Mouse (Mus musculus): ENCODE measurements around the gene Acacb. TPM values are rescaled to one million over a fixed set of nuclear protein-coding genes. Genes with fewer than 3 reads are reported as not detected.
A peak's percentile ranks its signal among the peaks of the same experiment; 100 is the strongest.

The Acacb gene
- 0.69 and 1.1 TPM in 2 replicates for polyA plus RNA-seq (2015; fragmentation: Nextera tagmentation; extraction: Ambion mirVana)

DNA sequence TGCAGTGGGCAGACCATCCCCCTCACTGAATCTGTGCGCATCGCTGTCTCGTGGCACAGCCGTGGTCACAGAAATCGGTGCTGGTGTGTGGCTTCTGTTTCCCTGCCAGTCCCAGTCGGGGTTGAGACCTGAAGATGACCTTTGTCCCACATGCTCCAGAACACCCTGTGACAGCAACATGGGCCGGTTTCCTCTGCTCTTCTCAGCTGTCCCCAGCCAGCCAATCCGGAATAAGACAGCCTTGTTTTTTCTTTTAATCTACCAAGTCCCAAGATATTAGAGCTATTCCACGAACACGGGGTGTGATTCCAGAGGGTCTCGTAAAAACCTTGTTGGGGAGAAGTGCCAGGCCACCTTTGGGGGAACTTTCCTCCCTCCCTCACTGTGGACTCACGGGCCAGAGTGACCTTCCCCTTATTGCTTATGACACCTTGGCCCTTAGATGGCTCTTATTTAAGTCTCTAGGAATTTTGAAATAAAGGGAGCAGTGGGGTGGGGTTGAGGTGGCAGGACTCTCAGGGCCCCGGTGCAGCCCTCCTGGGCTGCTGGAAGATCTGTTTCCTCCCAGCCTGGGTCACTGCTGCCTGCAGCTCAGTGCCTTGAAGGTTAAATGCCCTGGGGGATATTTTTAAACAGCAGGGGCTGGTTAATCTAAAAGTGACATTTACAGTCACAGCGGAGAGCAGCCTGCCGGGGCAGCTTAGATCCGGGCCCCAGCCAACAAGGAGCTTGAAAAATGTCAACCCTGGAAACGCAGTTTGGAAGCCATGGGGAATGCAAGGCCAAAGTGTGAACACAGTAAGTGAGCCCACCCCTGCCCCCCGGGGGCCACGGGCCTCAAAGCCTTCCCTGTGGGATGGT lies at the start of gene Acacb:
Acacb (plus strand) TSS at position 508 of the 861 bp plus-strand sequence.
- TF ChIP-seq CTCF (IDR thresholded peaks at IDR 0.05; ENCODE audit: low read depth) = no peak
- peak within 1 kb of the TSS; percentile 21; the same call in 1 of the 2 replicates for H3K4me2 ChIP-seq (replicated peaks; ENCODE audit: low read depth)
- peaks cover 10% of the 10 kb centered on the region for H3K4me1 ChIP-seq (replicated peaks; ENCODE audit: control insufficient read depth, insufficient read depth, low read length)

DNA sequence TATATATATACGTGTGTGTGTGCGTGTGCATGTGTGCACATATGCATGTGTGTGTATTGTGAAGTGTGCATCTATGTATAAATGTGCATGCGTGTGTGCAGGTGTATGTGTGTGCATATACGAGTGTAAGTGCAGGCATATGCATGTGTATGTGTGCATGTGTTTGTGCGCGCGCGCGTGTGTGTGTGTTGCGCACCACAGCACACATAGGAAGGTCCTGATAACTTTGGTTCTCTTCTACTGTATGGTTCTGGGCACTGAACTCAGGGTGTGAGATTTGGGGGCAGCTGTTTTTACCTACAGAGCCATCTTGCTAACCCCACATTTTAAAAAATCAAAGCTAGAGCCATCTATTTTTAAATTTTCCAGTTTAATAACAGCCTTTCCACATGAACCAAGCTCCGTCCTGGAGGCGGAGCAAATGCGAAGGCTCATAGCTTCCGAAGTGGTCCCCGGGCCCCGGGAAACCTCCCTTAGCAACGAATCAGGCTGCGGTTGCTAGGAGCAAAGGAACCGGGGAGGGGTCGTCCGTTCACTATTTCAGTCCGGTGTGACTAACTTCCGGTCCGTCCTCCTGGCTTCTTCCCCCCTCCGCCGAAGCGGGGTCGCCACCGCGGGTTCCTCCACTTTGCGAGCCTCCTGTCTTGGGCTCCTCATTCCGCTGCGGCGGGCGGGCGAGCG lies 46.5 kb upstream of the Acacb start:
- peak overlapping the region; percentile 93 for H3K4me3 ChIP-seq (ENCODE audit: low read depth, low read length)
- 9% methylated on average over 37 of the region's 37 CpGs for WGBS
- 0 out of 2 replicates have a peak, but pooled peaks cover 3% of the 10 kb centered on the region for H3K4me1 ChIP-seq (replicated peaks; ENCODE audit: control insufficient read depth, insufficient read depth, low read length)
- peak overlapping the region; percentile 95 for H3K4me2 ChIP-seq (replicated peaks; ENCODE audit: low read depth)
- TF ChIP-seq CTCF (IDR thresholded peaks at IDR 0.05; ENCODE audit: low read depth) = peak; percentile 9; the same call in 1 of the 2 replicates
- no peaks in the 10 kb centered on the region for H3K9me3 ChIP-seq (ENCODE audit: control insufficient read depth)
- peaks cover 19% of the 10 kb centered on the region for H3K36me3 ChIP-seq (ENCODE audit: control insufficient read depth, insufficient read depth)
- ATAC-seq = peak; percentile 89
- H3K9ac ChIP-seq (ENCODE audit: low read depth, low read length) = peak overlapping the region; percentile 85
- no peaks in the 10 kb centered on the region for H3K27me3 ChIP-seq (replicated peaks; ENCODE audit: control insufficient read depth, insufficient read depth, low read length)
- peak overlapping the region; percentile 28; the same call in 1 of the 2 replicates for H3K27ac ChIP-seq (ENCODE audit: low read depth, low read length)

More for the DNA sequence above, at the start of gene Acacb:
- Histone ChIP-seq H3K9me3 (ENCODE audit: control insufficient read depth) (no peaks in the 10 kb centered on the region), H3K36me3 (ENCODE audit: control insufficient read depth, insufficient read depth) (no peaks in the 10 kb centered on the region), H3K4me3 (ENCODE audit: low read depth, low read length) (no peak within 1 kb of the TSS), H3K27me3 (replicated peaks; ENCODE audit: control insufficient read depth, insufficient read depth, low read length) (no peaks in the 10 kb centered on the region), H3K27ac (ENCODE audit: low read depth, low read length) (peak within 1 kb of the TSS; percentile 7; the same call in 1 of the 2 replicates), H3K9ac (ENCODE audit: low read depth, low read length) (no peak within 1 kb of the TSS)
- 23% methylated on average over 19 of the region's 19 CpGs for WGBS
- ATAC-seq = peak; percentile 82

DNA sequence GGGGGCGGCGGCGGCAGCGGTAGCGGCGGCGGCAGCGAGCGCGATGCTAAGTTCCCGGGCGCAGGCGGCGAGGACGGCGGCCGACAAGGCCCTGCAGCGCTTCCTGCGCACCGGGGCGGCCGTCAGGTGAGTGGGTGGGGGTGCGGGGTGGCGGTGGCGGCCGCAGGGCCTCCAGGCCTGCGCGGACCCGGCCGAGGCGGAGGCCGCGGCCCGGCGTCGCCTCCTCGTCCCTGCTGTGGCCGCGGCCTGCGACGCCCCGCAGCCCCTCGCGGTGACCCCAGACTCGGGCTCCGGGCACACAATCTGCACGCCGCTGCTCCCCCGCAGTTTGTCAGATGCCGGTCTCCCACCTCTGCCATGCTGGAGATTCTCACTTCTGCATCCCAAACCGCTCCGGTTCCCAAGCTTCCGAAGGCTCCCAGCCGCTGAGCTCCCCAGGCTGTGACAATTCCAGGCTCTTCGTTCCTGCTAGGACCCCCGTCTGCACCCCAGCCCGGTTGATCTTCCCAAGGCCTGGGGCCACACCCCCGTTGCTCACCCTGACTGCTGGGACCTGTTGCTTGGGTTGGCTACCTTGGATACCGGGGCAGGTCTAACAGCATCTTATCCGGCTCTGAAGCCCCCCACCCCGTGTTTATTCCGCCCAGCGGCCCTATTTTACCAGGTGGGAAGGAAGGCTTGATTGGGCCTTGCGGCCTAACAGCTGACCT lies 45.8 kb upstream of the Acacb start:
- no peaks in the 10 kb centered on the region for H3K27me3 ChIP-seq (replicated peaks; ENCODE audit: control insufficient read depth, insufficient read depth, low read length)
- WGBS = 3% methylated on average over 47 of the region's 64 CpGs
- peak overlapping the region; percentile 93 for H3K4me3 ChIP-seq (ENCODE audit: low read depth, low read length)
- no peaks in the 10 kb centered on the region for H3K9me3 ChIP-seq (ENCODE audit: control insufficient read depth)
- peaks cover 24% of the 10 kb centered on the region for H3K36me3 ChIP-seq (ENCODE audit: control insufficient read depth, insufficient read depth)
- peak overlapping the region; percentile 95 for H3K4me2 ChIP-seq (replicated peaks; ENCODE audit: low read depth)
- no peak for TF ChIP-seq CTCF (IDR thresholded peaks at IDR 0.05; ENCODE audit: low read depth)
- ATAC-seq = peak; percentile 64
- H3K9ac ChIP-seq (ENCODE audit: low read depth, low read length) = peak overlapping the region; percentile 85
- H3K4me1 ChIP-seq (replicated peaks; ENCODE audit: control insufficient read depth, insufficient read depth, low read length) = 0 out of 2 replicates have a peak, but pooled peaks cover 3% of the 10 kb centered on the region
- peak overlapping the region; percentile 28; the same call in 1 of the 2 replicates for H3K27ac ChIP-seq (ENCODE audit: low read depth, low read length)

DNA sequence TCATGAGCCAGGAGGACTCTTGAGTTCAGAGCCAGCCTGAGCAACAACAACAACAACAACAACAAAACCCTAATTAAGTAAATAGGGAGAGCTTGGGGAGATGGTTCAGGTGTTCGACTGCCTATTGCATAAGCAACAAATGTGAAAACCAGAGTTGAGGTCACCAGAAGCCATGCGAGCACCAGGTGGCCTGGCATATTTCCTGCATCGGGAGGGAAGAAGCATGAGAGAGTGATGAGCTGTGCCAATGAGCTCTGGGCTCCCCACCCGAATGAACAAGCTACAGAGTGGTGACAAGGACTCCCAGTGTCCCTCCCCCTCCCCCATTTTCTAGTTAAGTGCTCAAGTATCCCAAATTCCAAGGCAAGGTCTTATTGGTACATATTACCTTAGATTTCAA lies 44.5 kb upstream of the Acacb start:
- WGBS = 83% methylated on average over 4 of the region's 4 CpGs
- Histone ChIP-seq H3K36me3 (ENCODE audit: control insufficient read depth, insufficient read depth) (peaks cover 35% of the 10 kb centered on the region), H3K4me3 (ENCODE audit: low read depth, low read length) (no peak overlapping the region), H3K27ac (ENCODE audit: low read depth, low read length) (no peak overlapping the region), H3K4me1 (replicated peaks; ENCODE audit: control insufficient read depth, insufficient read depth, low read length) (0 out of 2 replicates have a peak, but pooled peaks cover 3% of the 10 kb centered on the region), H3K27me3 (replicated peaks; ENCODE audit: control insufficient read depth, insufficient read depth, low read length) (no peaks in the 10 kb centered on the region), H3K9ac (ENCODE audit: low read depth, low read length) (no peak overlapping the region), H3K9me3 (ENCODE audit: control insufficient read depth) (no peaks in the 10 kb centered on the region), H3K4me2 (replicated peaks; ENCODE audit: low read depth) (no peak overlapping the region)
- no peak for TF ChIP-seq CTCF (IDR thresholded peaks at IDR 0.05; ENCODE audit: low read depth)
- ATAC-seq = no peak

DNA sequence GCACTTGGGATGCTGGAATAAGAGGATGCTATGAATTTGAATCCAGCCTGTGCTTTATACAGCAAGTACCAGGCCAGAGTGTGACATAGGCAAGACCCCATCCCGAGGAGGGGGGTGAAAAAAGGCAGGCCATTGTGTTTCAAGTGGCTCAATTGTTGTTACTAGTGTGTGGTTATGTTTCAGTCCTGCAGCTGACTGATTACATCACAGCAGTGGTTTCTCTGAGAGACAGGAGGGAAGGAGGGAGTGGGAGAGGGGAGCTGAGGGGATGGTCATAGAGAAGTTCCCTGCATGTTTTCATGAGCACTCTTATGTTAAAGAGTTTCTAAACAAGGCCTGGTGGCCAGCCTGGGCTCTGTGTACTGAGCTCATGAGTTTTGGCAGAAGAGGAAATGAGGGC lies 43.5 kb upstream of the Acacb start:
- no peak overlapping the region for H3K4me2 ChIP-seq (replicated peaks; ENCODE audit: low read depth)
- peaks cover 41% of the 10 kb centered on the region for H3K36me3 ChIP-seq (ENCODE audit: control insufficient read depth, insufficient read depth)
- no peaks in the 10 kb centered on the region for H3K27me3 ChIP-seq (replicated peaks; ENCODE audit: control insufficient read depth, insufficient read depth, low read length)
- no peak for ATAC-seq
- 0 out of 2 replicates have a peak, but pooled peaks cover 3% of the 10 kb centered on the region for H3K4me1 ChIP-seq (replicated peaks; ENCODE audit: control insufficient read depth, insufficient read depth, low read length)
- no peak overlapping the region for H3K4me3 ChIP-seq (ENCODE audit: low read depth, low read length)
- WGBS = 86% methylated on average over 1 of the region's 1 CpGs
- no peak for TF ChIP-seq CTCF (IDR thresholded peaks at IDR 0.05; ENCODE audit: low read depth)
- H3K27ac ChIP-seq (ENCODE audit: low read depth, low read length) = no peak overlapping the region
- H3K9me3 ChIP-seq (ENCODE audit: control insufficient read depth) = no peaks in the 10 kb centered on the region
- H3K9ac ChIP-seq (ENCODE audit: low read depth, low read length) = no peak overlapping the region

Measured in intestine, postnatal 0 days (tissue).